Mouse (Mus musculus) hindbrain, embryonic 14.5 days (tissue): ENCODE data around the gene Lrrc29. TPM values are rescaled to one million over a fixed set of nuclear protein-coding genes. Genes with fewer than 3 reads are reported as not detected.

ENCODE experiments used
- ATAC-seq: fragments of 200-750 bp; cut with Nextera tagmentation; 2 replicates; pipeline ENCODE4 v1.8.0; 2017; ENCODE audit warnings: moderate number of reproducible peaks, mild to moderate bottlenecking, moderate TSS enrichment, moderate library complexity; ENCODE audit not compliant: low FRiP score
- DNase-seq: peaks from one replicate; pipeline ENCODE4 v3.0.0-alpha.2; 2015; ENCODE audit warnings: low spot score
- H3K27ac ChIP-seq: fragments of 300-500 bp; sonication (generic); 2 replicates; pipeline ENCODE4 v1.5.1; 2014; ENCODE audit warnings: mild to moderate bottlenecking, moderate library complexity
- H3K27me3 ChIP-seq: fragments of 300-500 bp; sonication (generic); 2 replicates; pipeline ENCODE4 v1.6.1; 2014; ENCODE audit warnings: mild to moderate bottlenecking, low read length, mixed read lengths; ENCODE audit not compliant: control insufficient read depth, insufficient read depth
- H3K36me3 ChIP-seq: fragments of 300-500 bp; sonication (generic); replicated peaks from 2 replicates; pipeline ENCODE4 v1.6.1; 2014; ENCODE audit not compliant: control insufficient read depth, insufficient read depth
- H3K4me1 ChIP-seq: fragments of 300-500 bp; sonication (generic); replicated peaks from 2 replicates; pipeline ENCODE4 v1.6.1; 2014; ENCODE audit warnings: antibody characterized with exemption, low read length, mixed read lengths; ENCODE audit not compliant: control insufficient read depth, insufficient read depth
- H3K4me2 ChIP-seq: fragments of 300-500 bp; sonication (generic); replicated peaks from 2 replicates; pipeline ENCODE4 v1.6.1; 2014; ENCODE audit warnings: mild to moderate bottlenecking, moderate library complexity
- H3K4me3 ChIP-seq: fragments of 300-500 bp; sonication (generic); replicated peaks from 2 replicates; pipeline ENCODE4 v1.5.1; 2014; ENCODE audit warnings: mild to moderate bottlenecking, low read length
- H3K9ac ChIP-seq: fragments of 300-500 bp; sonication (generic); 2 replicates; pipeline ENCODE4 v1.6.1; 2014
- H3K9me3 ChIP-seq: fragments of 300-500 bp; sonication (generic); 2 replicates; pipeline ENCODE4 v1.6.1; 2016; ENCODE audit warnings: low read length; ENCODE audit not compliant: control insufficient read depth
- WGBS: fragments of 180-500 bp; shearing (Covaris S2); extraction: QIAGEN DNeasy Blood & Tissue Kit; methylation state at CpG from one replicate; pipeline ENCODE4 v1.1.7; 2014; 5-methylcytosine and 5-hydroxymethylcytosine counted together
- polyA plus RNA-seq: library from polyadenylated mRNA; unstranded; fragments of >200 nt; fragmentation: Nextera tagmentation; extraction: Ambion mirVana; gene quantifications from 2 replicates; pipeline ENCODE4 v1.2.1, GENCODE M21; 2014

Gene Lrrc29
- polyA plus RNA-seq, result 0.46 and 0.92 TPM in 2 replicates

- Histone ChIP-seq H3K9me3 (no peaks in the 10 kb centered on the region), H3K27me3 (no peaks in the 10 kb centered on the region), H3K9ac (peak within 1 kb of the TSS; percentile 85), H3K4me3 (peak within 1 kb of the TSS; percentile 65), H3K4me2 (peak within 1 kb of the TSS; percentile 90), H3K36me3 (peaks cover 54% of the 10 kb centered on the region), H3K27ac (peak within 1 kb of the TSS; percentile 76), H3K4me1 (peaks cover 19% of the 10 kb centered on the region)
- ATAC-seq (peak; percentile 90), DNase-seq (peak; percentile 95)
- under 1% methylated on average over 36 of the region's 36 CpGs for WGBS
Observed at GRCm38 (mm10) chr8:105326141-105326672, at the start of gene Lrrc29, which contains the start of gene Tmem208. TSS of gene Lrrc29 (minus strand) at chr8:105326278. TSS of gene Tmem208 (plus strand) at chr8:105326354.

GRCm38 (mm10) chr8:105374513-105374966 lies 48.5 kb upstream of the Lrrc29 start:
- H3K9ac ChIP-seq, result no peak overlapping the region
- 28% methylated on average over 33 of the region's 33 CpGs for WGBS
- no peak overlapping the region for H3K27ac ChIP-seq
- peaks cover 4% of the 10 kb centered on the region; the same call in 1 of the 2 replicates for H3K9me3 ChIP-seq
- no peaks in the 10 kb centered on the region for H3K4me1 ChIP-seq
- H3K27me3 ChIP-seq, result no peaks in the 10 kb centered on the region
- peak overlapping the region; percentile 4; the same call in 1 of the 2 replicates for H3K4me3 ChIP-seq
- ATAC-seq, result no peak
- peak overlapping the region; percentile 43 for H3K4me2 ChIP-seq
- no peak for DNase-seq
- H3K36me3 ChIP-seq, result no peaks in the 10 kb centered on the region; the same call in 1 of the 2 replicates

DNA sequence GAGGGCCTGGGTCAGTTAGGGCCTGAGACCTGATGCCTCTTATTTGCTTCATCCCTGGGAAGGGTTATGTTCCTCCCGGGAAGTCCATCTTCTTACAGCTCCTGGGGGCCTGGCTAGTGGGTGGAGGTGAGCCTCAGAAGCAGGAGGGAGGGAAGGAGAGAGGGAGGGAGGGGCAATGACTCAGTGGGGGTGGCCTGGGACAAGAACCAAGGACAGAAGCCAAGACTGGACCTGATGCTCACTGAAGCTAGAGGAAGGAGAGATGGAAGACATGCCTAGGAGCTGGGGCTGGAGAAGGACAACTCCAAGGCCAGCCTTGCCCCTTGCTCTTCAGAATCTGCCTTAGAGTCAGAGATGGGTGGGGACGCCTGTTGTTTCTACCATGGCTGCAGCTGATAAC lies 47.0 kb upstream of the Lrrc29 start, which contains the start of gene Plekhg4:
Gene Plekhg4 (plus strand): TSS at position 243 of the 400 bp plus-strand sequence.
- Histone ChIP-seq H3K9me3 (peaks cover 4% of the 10 kb centered on the region; the same call in 1 of the 2 replicates), H3K27me3 (no peaks in the 10 kb centered on the region), H3K4me1 (no peaks in the 10 kb centered on the region), H3K36me3 (peaks cover 13% of the 10 kb centered on the region), H3K4me3 (no peak within 1 kb of the TSS), H3K27ac (no peak within 1 kb of the TSS), H3K4me2 (no peak within 1 kb of the TSS), H3K9ac (no peak within 1 kb of the TSS)
- ATAC-seq, result no peak
- WGBS, result 65% methylated on average over 2 of the region's 2 CpGs
- no peak for DNase-seq

GRCm38 (mm10) chr8:105372473-105372872 lies 46.4 kb upstream of the Lrrc29 start:
- Histone ChIP-seq H3K9me3 (peaks cover 4% of the 10 kb centered on the region; the same call in 1 of the 2 replicates), H3K36me3 (peaks cover 13% of the 10 kb centered on the region), H3K27ac (no peak overlapping the region), H3K4me1 (no peaks in the 10 kb centered on the region), H3K4me3 (no peak overlapping the region), H3K27me3 (no peaks in the 10 kb centered on the region), H3K9ac (no peak overlapping the region), H3K4me2 (no peak overlapping the region)
- DNase-seq (no peak), ATAC-seq (no peak)
- WGBS, result 75% methylated on average over 9 of the region's 9 CpGs

- Histone ChIP-seq H3K4me1 (no peaks in the 10 kb centered on the region), H3K4me2 (no peak overlapping the region), H3K4me3 (no peak overlapping the region), H3K9me3 (no peaks in the 10 kb centered on the region), H3K9ac (no peak overlapping the region), H3K36me3 (peaks cover 37% of the 10 kb centered on the region), H3K27me3 (no peaks in the 10 kb centered on the region), H3K27ac (no peak overlapping the region)
- 75% methylated on average over 2 of the region's 2 CpGs for WGBS
- no peak for ATAC-seq
- DNase-seq, result no peak
Observed at GRCm38 (mm10) chr8:105367107-105367506, 41.0 kb upstream of the Lrrc29 start.

GRCm38 (mm10) chr8:105361751-105362702 lies 35.9 kb upstream of the Lrrc29 start:
- Histone ChIP-seq H3K36me3 (peaks cover 33% of the 10 kb centered on the region), H3K27ac (no peak overlapping the region), H3K9me3 (no peaks in the 10 kb centered on the region), H3K27me3 (no peaks in the 10 kb centered on the region), H3K4me1 (no peaks in the 10 kb centered on the region), H3K9ac (no peak overlapping the region), H3K4me3 (no peak overlapping the region), H3K4me2 (no peak overlapping the region)
- DNase-seq (no peak), ATAC-seq (no peak)
- 67% methylated on average over 12 of the region's 12 CpGs for WGBS

DNA sequence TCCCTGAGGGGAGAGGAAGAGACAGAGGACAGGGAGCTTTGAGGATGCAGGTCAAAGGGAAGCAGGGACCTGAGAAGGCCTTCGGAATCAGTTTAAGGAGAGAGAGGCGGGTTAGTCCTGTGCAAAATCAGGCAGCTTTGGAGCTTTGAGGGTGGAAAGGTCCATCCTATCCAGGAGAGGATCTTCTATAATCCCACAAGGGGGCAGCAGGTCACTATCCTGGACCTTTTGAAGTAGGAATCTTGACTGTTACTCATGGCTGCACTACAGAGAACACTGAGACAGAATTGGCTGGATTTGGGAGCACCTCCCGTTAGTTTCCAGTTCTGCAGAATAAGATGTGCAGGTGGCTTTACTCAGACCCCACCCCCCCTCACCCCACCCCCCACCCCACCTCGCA lies 33.6 kb upstream of the Lrrc29 start:
- no peak overlapping the region for H3K4me2 ChIP-seq
- WGBS, result 49% methylated on average over 4 of the region's 4 CpGs
- no peak overlapping the region for H3K9ac ChIP-seq

DNA sequence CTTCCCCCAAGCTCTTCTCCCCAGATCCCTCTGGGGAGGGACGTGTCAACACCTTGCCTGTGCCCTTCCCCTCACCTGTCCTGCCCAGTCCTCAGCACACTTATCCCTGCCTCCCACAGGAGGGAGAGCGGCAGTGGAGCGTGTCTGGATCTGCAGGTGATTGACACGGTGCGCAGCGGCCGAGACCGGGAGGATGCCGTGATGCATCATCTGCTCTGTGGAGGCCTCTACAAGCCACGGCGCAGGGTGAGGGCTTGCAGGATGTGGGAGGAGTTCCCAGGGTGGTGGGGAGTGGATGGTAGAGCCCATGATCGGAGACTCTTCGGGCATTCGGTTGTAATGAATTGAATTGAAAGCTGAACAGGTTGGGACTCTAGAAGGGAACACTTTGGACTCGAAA lies 33.1 kb upstream of the Lrrc29 start:
- H3K9ac ChIP-seq, result no peak overlapping the region
- no peaks in the 10 kb centered on the region for H3K27me3 ChIP-seq
- H3K27ac ChIP-seq, result no peak overlapping the region
- no peaks in the 10 kb centered on the region for H3K9me3 ChIP-seq
- no peaks in the 10 kb centered on the region for H3K4me1 ChIP-seq
- ATAC-seq (no peak), DNase-seq (no peak)
- WGBS, result 68% methylated on average over 15 of the region's 15 CpGs
- no peak overlapping the region for H3K4me3 ChIP-seq
- H3K36me3 ChIP-seq, result peaks cover 28% of the 10 kb centered on the region
- no peak overlapping the region for H3K4me2 ChIP-seq

More for the DNA sequence above, 33.6 kb upstream of the Lrrc29 start:
- DNase-seq (peak; percentile 62), ATAC-seq (no peak)
- Histone ChIP-seq H3K27ac (no peak overlapping the region), H3K4me1 (no peaks in the 10 kb centered on the region), H3K9me3 (no peaks in the 10 kb centered on the region), H3K36me3 (peaks cover 33% of the 10 kb centered on the region), H3K4me3 (no peak overlapping the region), H3K27me3 (no peaks in the 10 kb centered on the region)

DNA sequence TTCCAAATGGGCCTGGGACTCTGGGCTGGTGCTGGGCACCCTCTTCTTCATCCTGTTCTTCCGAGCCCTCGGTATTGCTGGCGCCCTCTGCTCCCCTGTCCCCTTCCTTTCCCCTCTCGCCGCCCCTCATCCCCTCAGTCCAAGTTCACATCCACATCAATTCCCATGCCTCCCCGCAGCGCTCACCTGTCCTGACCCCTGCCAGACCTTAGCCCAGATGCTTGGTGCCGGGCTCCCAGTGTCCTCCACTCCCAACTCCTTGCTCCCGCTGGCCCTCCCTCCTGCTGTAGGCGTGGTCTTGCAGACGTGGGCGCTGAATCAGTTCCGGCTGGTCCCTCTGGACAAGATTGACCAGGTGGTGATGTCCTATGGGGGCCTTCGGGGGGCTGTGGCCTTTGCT lies 30.6 kb upstream of the Lrrc29 start:
- Histone ChIP-seq H3K4me2 (no peak overlapping the region), H3K27ac (no peak overlapping the region), H3K4me1 (no peaks in the 10 kb centered on the region), H3K27me3 (no peaks in the 10 kb centered on the region), H3K36me3 (peaks cover 16% of the 10 kb centered on the region; the same call in 1 of the 2 replicates), H3K4me3 (no peak overlapping the region), H3K9ac (no peak overlapping the region), H3K9me3 (no peaks in the 10 kb centered on the region)
- DNase-seq (no peak), ATAC-seq (no peak)
- WGBS, result 83% methylated on average over 13 of the region's 14 CpGs
